Mouse (Mus musculus): ENCODE results near the gene S100a3.

Gene S100a3

DNA sequence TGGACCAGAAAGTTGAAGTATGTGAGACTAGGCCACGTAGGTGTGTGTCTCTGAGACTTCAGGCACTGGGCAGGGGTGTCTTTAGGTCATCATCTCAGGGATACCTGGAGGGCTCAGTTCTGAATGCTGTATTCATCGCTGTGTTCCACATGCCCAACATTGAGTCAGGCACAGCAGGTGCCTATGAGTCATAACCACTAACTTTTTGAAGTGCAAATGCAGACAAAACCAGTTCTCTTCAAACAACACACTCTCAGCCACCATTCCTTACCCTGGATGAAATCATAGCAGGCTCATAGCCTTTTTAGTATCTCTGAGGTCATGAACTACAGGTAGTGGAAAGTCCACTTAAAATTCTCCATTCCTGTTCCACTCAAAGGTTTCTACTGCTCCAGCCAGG, 68.9 kb downstream of the S100a3 start:
- DNase-seq = peak; percentile 52

GRCm38 (mm10) chr3:90631984-90632383, 71.6 kb downstream of the S100a3 start:
- DNase-seq = no peak

- DNase-seq = peak; percentile 88
Measured at GRCm38 (mm10) chr3:90638511-90639275, 78.3 kb downstream of the S100a3 start.

DNA sequence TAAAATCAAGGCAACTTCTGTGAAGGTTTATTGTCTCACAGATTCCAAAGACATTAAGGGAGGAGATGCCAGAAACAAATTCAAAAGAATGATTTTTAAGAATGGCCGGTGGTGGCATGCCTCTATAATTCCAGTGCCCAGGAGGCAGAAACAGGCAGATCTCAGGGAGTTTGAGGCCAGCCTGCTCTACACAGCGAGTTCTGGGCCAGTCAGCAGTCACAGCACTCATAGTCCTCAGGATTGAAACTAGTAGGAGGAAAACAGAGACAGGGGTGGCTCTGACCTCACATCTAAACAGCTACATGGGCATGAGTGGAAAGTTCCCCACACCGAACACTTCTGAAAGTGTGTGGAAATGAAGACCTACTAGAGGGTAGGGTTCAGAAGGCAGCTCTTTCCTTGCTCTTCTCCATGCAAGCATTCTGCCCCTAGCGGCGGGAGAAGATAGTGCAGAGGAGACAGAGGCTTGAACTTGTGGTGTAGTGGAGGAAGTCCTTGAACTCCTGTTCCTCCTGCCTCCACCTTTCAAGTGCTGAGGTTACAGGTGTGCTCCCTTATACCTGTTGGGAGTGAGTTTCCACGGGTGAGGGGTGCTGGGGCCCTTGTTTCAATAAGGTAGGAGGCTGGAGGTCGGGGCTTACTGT, 79.3 kb downstream of the S100a3 start:
- DNase-seq = peak; percentile 88

- peak; percentile 64 for DNase-seq
Measured at GRCm38 (mm10) chr3:90640981-90641380, 80.6 kb downstream of the S100a3 start.

- peak; percentile 88 for DNase-seq
Measured at GRCm38 (mm10) chr3:90644220-90644619, 83.8 kb downstream of the S100a3 start.

DNA sequence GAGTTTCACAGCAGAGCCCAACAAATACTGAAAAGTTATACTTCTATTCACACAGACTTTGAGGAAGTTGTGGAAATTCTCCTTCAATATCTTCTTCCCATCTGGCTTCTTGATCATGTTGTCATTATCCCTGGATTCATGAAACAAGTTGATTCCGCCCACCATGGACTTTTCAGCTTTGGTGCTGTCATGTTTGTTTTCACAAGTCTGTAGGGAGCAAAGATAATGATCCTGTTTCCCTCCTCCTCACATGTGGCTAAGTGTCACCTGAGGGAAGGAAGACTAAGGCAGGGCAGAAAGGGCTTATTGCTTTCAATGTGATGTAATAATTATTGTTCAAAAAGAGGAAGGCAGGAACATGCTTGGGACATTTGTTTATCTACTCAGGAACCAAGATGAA, 86.9 kb downstream of the S100a3 start:
- peak; percentile 24 for DNase-seq

- DNase-seq = peak; percentile 33
Measured at GRCm38 (mm10) chr3:90648981-90649380, 88.6 kb downstream of the S100a3 start.

DNA sequence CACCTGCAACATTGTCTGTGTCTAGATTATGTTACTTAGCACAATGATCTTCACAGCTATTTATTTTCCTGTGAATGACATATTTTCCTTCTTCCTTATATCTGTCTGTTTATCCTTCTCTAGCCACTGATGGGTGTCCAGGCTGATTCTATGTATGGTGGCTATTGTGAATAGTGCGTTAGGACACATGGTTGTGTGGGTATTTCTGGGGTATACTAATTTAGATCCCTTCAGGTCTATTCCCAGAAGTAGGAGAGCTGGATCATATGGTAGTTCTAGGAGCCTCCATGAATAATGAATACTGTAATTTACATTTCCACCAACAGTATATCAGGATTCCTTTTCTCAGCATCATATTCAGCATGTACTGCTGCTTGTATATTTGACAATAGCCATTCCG, 89.5 kb downstream of the S100a3 start:
- DNase-seq = peak; percentile 59

Data from heart, adult 11 months (tissue).